Mouse (Mus musculus) lung, embryonic 14.5 days (tissue): ENCODE results near the gene Best2. TPM values are rescaled to one million over a fixed set of nuclear protein-coding genes. Genes with fewer than 3 reads are reported as not detected.
A peak's percentile ranks its signal among the peaks of the same experiment; 100 is the strongest.

ENCODE experiments used
- ATAC-seq: fragments of 200-750 bp; cut with Nextera tagmentation; 2 replicates; pipeline ENCODE4 v1.8.0; 2017; ENCODE audit warnings: mild to moderate bottlenecking, moderate TSS enrichment, moderate library complexity; ENCODE audit not compliant: insufficient read depth
- DNase-seq: peaks from one replicate; pipeline ENCODE4 v3.0.0-alpha.2; 2015
- H3K27ac ChIP-seq: fragments of 300-500 bp; sonication (generic); 2 replicates; pipeline ENCODE4 v1.5.1; 2014; ENCODE audit warnings: low read depth, mild to moderate bottlenecking, moderate library complexity
- H3K27me3 ChIP-seq: fragments of 300-500 bp; sonication (generic); 2 replicates; pipeline ENCODE4 v1.6.1; 2014; ENCODE audit warnings: low read length, control low read depth; ENCODE audit not compliant: insufficient read depth
- H3K36me3 ChIP-seq: fragments of 300-500 bp; sonication (generic); 2 replicates; pipeline ENCODE4 v1.6.1; 2014; ENCODE audit warnings: control low read depth; ENCODE audit not compliant: insufficient read depth
- H3K4me1 ChIP-seq: fragments of 300-500 bp; sonication (generic); 2 replicates; pipeline ENCODE4 v1.6.1; 2014; ENCODE audit warnings: antibody characterized with exemption, control low read depth; ENCODE audit not compliant: insufficient read depth
- H3K4me2 ChIP-seq: fragments of 300-500 bp; sonication (generic); 2 replicates; pipeline ENCODE4 v1.6.1; 2014; ENCODE audit warnings: mild to moderate bottlenecking
- H3K4me3 ChIP-seq: fragments of 300-500 bp; sonication (generic); 2 replicates; pipeline ENCODE4 v1.5.1; 2014; ENCODE audit warnings: low read depth, low read length
- H3K9ac ChIP-seq: fragments of 300-500 bp; sonication (generic); 2 replicates; pipeline ENCODE4 v1.6.1; 2014
- H3K9me3 ChIP-seq: fragments of 300-500 bp; sonication (generic); 2 replicates; pipeline ENCODE4 v1.6.1; 2016; ENCODE audit warnings: low read depth, low read length, control low read depth
- CTCF ChIP-seq: IDR thresholded peaks from 2 replicates; pipeline ENCODE4 v1.5.1; 2016; ENCODE audit warnings: antibody characterized with exemption, low read depth
- WGBS: fragments of 180-500 bp; shearing (Covaris S2); extraction: QIAGEN DNeasy Blood & Tissue Kit; methylation state at CpG from one replicate; pipeline ENCODE4 v1.1.7; 2014; 5-methylcytosine and 5-hydroxymethylcytosine counted together
- polyA plus RNA-seq: library from polyadenylated mRNA; unstranded; fragments of >200 nt; fragmentation: Nextera tagmentation; extraction: Ambion mirVana; gene quantifications from 2 replicates; pipeline ENCODE4 v1.2.1, GENCODE M21; 2014

Gene Best2
- polyA plus RNA-seq, 1 experiment from 2014 or later: not detected

DNA sequence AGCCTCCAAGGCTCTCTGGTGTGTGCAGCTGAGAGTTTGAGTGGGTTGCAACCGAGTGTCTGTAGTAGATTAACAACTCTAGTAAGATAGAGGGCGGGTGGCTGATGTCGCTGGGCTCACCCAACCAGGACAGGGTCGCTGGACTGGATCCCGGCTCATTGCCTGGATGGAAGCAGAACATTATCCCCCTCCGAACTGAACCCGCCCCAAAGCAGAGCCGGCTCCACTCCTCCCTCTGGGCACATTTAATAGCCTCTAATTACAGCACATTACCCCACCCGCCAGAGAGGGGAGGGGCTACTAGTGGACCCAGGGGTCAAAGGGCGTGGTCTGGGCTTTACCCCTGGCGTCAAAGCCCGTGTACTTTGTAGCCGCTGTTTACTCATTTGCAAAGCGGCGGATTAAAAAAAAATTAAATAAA, 25.0 kb downstream of the Best2 start:
- no peaks in the 10 kb centered on the region for H3K36me3 ChIP-seq
- ATAC-seq (no peak), DNase-seq (peak; percentile 27)
- peak overlapping the region; percentile 98 for H3K4me2 ChIP-seq
- H3K9me3 ChIP-seq: no peaks in the 10 kb centered on the region
- H3K9ac ChIP-seq: peak overlapping the region; percentile 40
- peak overlapping the region; percentile 54 for H3K4me3 ChIP-seq
- peaks cover 24% of the 10 kb centered on the region for H3K4me1 ChIP-seq
- no peaks in the 10 kb centered on the region for H3K27me3 ChIP-seq
- H3K27ac ChIP-seq: peak overlapping the region; percentile 19
- no peak for TF ChIP-seq CTCF
- WGBS: 14% methylated on average over 15 of the region's 15 CpGs

DNA sequence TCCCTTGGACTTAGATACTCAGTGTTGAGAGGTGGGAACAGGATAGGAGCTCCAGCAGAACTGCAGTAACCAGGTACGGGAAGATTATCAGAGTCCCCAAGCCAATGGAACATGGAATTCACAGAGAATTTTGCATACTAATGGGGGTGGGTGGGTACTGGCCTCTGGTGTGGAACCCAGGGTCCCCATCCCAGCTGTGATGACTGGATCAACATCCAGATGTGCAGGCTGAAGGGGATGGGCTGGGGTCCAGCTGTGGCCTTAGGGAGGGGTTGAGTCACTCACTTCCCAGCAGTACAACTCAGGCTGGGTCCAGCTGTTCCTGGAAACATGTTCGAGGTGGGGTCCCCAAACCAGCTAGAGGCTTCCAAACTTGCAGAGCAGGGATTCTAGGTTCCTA, 26.4 kb downstream of the Best2 start:
- Histone ChIP-seq H3K36me3 (no peaks in the 10 kb centered on the region), H3K27ac (no peak overlapping the region), H3K4me2 (no peak overlapping the region), H3K27me3 (no peaks in the 10 kb centered on the region), H3K9me3 (no peaks in the 10 kb centered on the region), H3K9ac (no peak overlapping the region), H3K4me1 (peaks cover 28% of the 10 kb centered on the region), H3K4me3 (no peak overlapping the region)
- DNase-seq (no peak), ATAC-seq (no peak)
- no peak for TF ChIP-seq CTCF
- WGBS: 60% methylated on average over 2 of the region's 2 CpGs

DNA sequence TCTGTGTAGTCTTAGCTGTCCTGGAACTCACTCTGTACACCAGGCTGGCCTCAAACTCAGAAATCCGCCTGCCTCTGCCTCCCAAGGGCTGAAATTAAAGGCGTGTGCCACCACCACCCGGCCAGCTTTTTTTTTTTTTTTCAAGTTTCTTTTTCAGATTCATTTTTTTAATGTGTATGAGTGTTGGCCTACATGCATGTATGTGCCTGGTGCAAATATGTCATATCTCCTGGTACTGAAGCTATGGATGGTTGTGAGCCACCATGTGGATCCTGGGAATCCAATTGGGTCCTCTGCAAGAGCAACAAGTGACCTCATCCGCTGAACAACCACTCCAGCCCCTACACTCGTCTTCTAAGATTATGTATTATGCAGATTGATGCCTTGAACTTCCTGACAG, 26.9 kb downstream of the Best2 start:
- Histone ChIP-seq H3K36me3 (no peaks in the 10 kb centered on the region), H3K27me3 (no peaks in the 10 kb centered on the region), H3K27ac (no peak overlapping the region), H3K4me3 (no peak overlapping the region), H3K9me3 (no peaks in the 10 kb centered on the region), H3K4me2 (no peak overlapping the region), H3K9ac (no peak overlapping the region), H3K4me1 (peaks cover 29% of the 10 kb centered on the region)
- no peak for TF ChIP-seq CTCF
- DNase-seq: no peak
- 71% methylated on average over 5 of the region's 5 CpGs for WGBS
- no peak for ATAC-seq

DNA sequence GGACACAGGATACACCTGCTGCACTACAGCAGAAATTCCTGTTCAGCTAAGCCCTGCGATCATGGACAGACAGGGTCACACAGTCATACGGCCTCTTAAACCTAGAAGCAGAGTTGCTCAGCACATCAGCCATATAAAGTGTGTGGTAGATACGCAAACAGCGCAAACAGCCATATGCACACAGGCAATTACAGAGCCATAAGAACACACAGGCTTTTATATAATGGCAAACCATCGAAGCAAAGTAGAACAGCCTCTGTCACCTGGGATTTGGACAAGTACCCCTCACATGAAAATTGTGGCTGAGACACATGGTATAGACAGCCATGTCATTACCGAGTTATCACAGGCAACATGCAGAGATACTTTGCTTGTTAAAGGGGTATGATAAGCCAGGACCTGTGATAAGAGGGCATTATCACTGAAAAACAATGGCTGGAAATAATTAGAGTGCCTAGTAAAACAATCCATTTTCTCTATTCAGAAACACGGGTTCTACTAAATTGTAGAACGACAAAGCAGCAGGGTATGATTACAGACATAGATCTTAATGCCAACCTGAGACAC, 27.9 kb downstream of the Best2 start:
- peaks cover 39% of the 10 kb centered on the region for H3K4me1 ChIP-seq
- H3K27me3 ChIP-seq: no peaks in the 10 kb centered on the region
- no peaks in the 10 kb centered on the region for H3K9me3 ChIP-seq
- H3K4me3 ChIP-seq: peak overlapping the region; percentile 52
- WGBS: 32% methylated on average over 8 of the region's 8 CpGs
- peak overlapping the region; percentile 67; the same call in 1 of the 2 replicates for H3K27ac ChIP-seq
- ATAC-seq (no peak), DNase-seq (peak; percentile 48)
- H3K36me3 ChIP-seq: no peaks in the 10 kb centered on the region
- H3K4me2 ChIP-seq: peak overlapping the region; percentile 100
- no peak for TF ChIP-seq CTCF
- peak overlapping the region; percentile 58 for H3K9ac ChIP-seq

DNA sequence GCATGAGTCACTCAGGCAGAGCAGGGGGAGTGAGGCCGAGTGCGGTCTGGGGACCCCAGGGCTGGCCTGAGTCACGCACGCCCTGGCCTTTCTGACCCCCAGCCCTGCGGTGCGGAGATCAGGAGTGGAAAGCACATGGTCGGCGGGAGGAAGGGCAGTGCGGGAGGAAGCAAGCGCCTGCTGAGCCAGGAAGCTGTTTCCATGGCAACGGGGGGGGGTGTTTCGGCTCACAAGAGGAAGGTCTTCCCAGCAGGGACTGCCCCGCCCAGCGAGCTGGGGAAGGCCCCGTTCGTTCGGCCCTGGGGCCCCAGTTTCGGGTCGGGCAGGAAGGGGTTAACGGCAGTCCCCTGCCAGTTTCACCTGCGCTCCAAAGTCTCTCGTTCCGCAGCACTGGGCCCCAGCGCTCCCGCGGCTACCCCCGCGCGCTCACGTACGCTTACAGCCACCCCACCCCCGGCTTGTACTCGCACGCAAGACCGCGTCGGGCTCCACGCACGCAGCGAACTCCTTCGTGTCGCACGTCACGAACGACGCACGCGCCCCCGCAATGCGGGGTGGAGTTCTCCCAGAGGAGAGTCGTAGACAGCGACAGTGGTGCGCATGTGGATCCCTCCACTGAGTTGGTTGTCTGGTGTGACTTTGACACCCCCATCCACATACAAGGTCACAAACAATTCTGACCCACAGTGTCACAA, 28.5 kb downstream of the Best2 start:
- under 1% methylated on average over 53 of the region's 53 CpGs for WGBS
- H3K4me2 ChIP-seq: peak overlapping the region; percentile 100
- peaks cover 44% of the 10 kb centered on the region for H3K4me1 ChIP-seq
- ATAC-seq: peak; percentile 7
- peak overlapping the region; percentile 58 for H3K9ac ChIP-seq
- H3K9me3 ChIP-seq: no peaks in the 10 kb centered on the region
- no peaks in the 10 kb centered on the region for H3K36me3 ChIP-seq
- no peaks in the 10 kb centered on the region for H3K27me3 ChIP-seq
- DNase-seq: peak; percentile 83
- H3K4me3 ChIP-seq: peak overlapping the region; percentile 52
- H3K27ac ChIP-seq: peak overlapping the region; percentile 67; the same call in 1 of the 2 replicates
- no peak for TF ChIP-seq CTCF

- Histone ChIP-seq H3K4me2 (peak overlapping the region; percentile 100), H3K4me3 (peak overlapping the region; percentile 52), H3K4me1 (peaks cover 48% of the 10 kb centered on the region), H3K36me3 (no peaks in the 10 kb centered on the region), H3K9me3 (no peaks in the 10 kb centered on the region), H3K27ac (peak overlapping the region; percentile 67), H3K9ac (peak overlapping the region; percentile 58), H3K27me3 (no peaks in the 10 kb centered on the region)
- DNase-seq (peak; percentile 64), ATAC-seq (no peak)
- 2% methylated on average over 23 of the region's 23 CpGs for WGBS
- no peak for TF ChIP-seq CTCF
These were observed 29.2 kb downstream of the Best2 start for GRCm38 (mm10) chr8:84985049-84985683.
